Mouse (Mus musculus) midbrain, embryonic 16.5 days (tissue): ENCODE data around the gene Tbc1d30. TPM values are rescaled to one million over a fixed set of nuclear protein-coding genes. Genes with fewer than 3 reads are reported as not detected.

Source experiments
- ATAC-seq: fragments of 200-750 bp; cut with Nextera tagmentation; 2 replicates; pipeline ENCODE4 v1.8.0; 2017; ENCODE audit warnings: moderate TSS enrichment
- H3K27ac ChIP-seq: fragments of 300-500 bp; sonication (generic); 2 replicates; pipeline ENCODE4 v1.5.1; 2014; ENCODE audit warnings: mild to moderate bottlenecking, low read length, mixed read lengths
- H3K27me3 ChIP-seq: fragments of 300-500 bp; sonication (generic); 2 replicates; pipeline ENCODE4 v1.6.1; 2014; ENCODE audit warnings: low read depth, low read length, mixed read lengths; ENCODE audit not compliant: control insufficient read depth, insufficient read depth
- H3K36me3 ChIP-seq: fragments of 300-500 bp; sonication (generic); 2 replicates; pipeline ENCODE4 v1.6.1; 2014; ENCODE audit warnings: mild to moderate bottlenecking, low read length, moderate library complexity, mixed read lengths; ENCODE audit not compliant: control insufficient read depth, insufficient read depth
- H3K4me1 ChIP-seq: fragments of 300-500 bp; sonication (generic); 2 replicates; pipeline ENCODE4 v1.6.1; 2014; ENCODE audit warnings: mild to moderate bottlenecking, low read length, mixed read lengths; ENCODE audit not compliant: control insufficient read depth, insufficient read depth
- H3K4me2 ChIP-seq: fragments of 300-500 bp; sonication (generic); 2 replicates; pipeline ENCODE4 v1.6.1; 2014; ENCODE audit warnings: mild to moderate bottlenecking, low read length, mixed read lengths
- H3K4me3 ChIP-seq: fragments of 300-500 bp; sonication (generic); 2 replicates; pipeline ENCODE4 v1.5.1; 2014; ENCODE audit warnings: low read depth, mild to moderate bottlenecking, low read length, moderate library complexity, mixed read lengths
- H3K9ac ChIP-seq: fragments of 300-500 bp; sonication (generic); 2 replicates; pipeline ENCODE4 v1.6.1; 2014; ENCODE audit warnings: low read depth, low read length, mixed read lengths
- H3K9me3 ChIP-seq: fragments of 300-500 bp; sonication (generic); replicated peaks from 2 replicates; pipeline ENCODE4 v1.6.1; 2014; ENCODE audit warnings: mild to moderate bottlenecking, low read length, mixed read lengths; ENCODE audit not compliant: control insufficient read depth, poor library complexity, severe bottlenecking
- WGBS: fragments of 180-500 bp; shearing (Covaris S2); extraction: QIAGEN DNeasy Blood & Tissue Kit; methylation state at CpG from one replicate; pipeline ENCODE4 v1.1.7; 2014; 5-methylcytosine and 5-hydroxymethylcytosine counted together
- polyA plus RNA-seq: library from polyadenylated mRNA; unstranded; fragments of >200 nt; fragmentation: Nextera tagmentation; extraction: Ambion mirVana; gene quantifications from 2 replicates; pipeline ENCODE4 v1.2.1, GENCODE M21; 2015

Gene Tbc1d30
- polyA plus RNA-seq, 1 experiment from 2014 or later = 15.1 TPM

- 0% methylated on average over 64 of the region's 77 CpGs for WGBS
- peaks cover 22% of the 10 kb centered on the region for H3K4me1 ChIP-seq
Measured at GRCm38 (mm10) chr10:121310511-121311221, 40.4 kb downstream of the Tbc1d30 start.

GRCm38 (mm10) chr10:121309801-121310510 is 41.1 kb downstream of the Tbc1d30 start:
- H3K9ac ChIP-seq = peak overlapping the region; percentile 97
- peak overlapping the region; percentile 90 for H3K4me3 ChIP-seq
- H3K27ac ChIP-seq = peak overlapping the region; percentile 90
- no peaks in the 10 kb centered on the region; the same call in 1 of the 2 replicates for H3K27me3 ChIP-seq
- peak; percentile 43 for ATAC-seq
- H3K4me2 ChIP-seq = peak overlapping the region; percentile 76
- WGBS = under 1% methylated on average over 32 of the region's 32 CpGs
- H3K4me1 ChIP-seq = peaks cover 22% of the 10 kb centered on the region
- no peaks in the 10 kb centered on the region for H3K9me3 ChIP-seq
- no peaks in the 10 kb centered on the region for H3K36me3 ChIP-seq

More at GRCm38 (mm10) chr10:121310511-121311221, 40.4 kb downstream of the Tbc1d30 start:
- Histone ChIP-seq H3K9me3 (no peaks in the 10 kb centered on the region), H3K9ac (peak overlapping the region; percentile 97), H3K4me3 (peak overlapping the region; percentile 90), H3K27me3 (no peaks in the 10 kb centered on the region; the same call in 1 of the 2 replicates), H3K4me2 (peak overlapping the region; percentile 76), H3K27ac (peak overlapping the region; percentile 90), H3K36me3 (no peaks in the 10 kb centered on the region)
- ATAC-seq = peak; percentile 94

GRCm38 (mm10) chr10:121309123-121309655 is 41.9 kb downstream of the Tbc1d30 start:
- Histone ChIP-seq H3K4me2 (peak overlapping the region; percentile 76), H3K4me3 (peak overlapping the region; percentile 90), H3K36me3 (peaks cover 2% of the 10 kb centered on the region; the same call in 1 of the 2 replicates), H3K4me1 (peaks cover 22% of the 10 kb centered on the region), H3K27me3 (no peaks in the 10 kb centered on the region; the same call in 1 of the 2 replicates), H3K9ac (peak overlapping the region; percentile 97), H3K27ac (peak overlapping the region; percentile 61), H3K9me3 (no peaks in the 10 kb centered on the region)
- no peak for ATAC-seq
- 18% methylated on average over 11 of the region's 11 CpGs for WGBS

GRCm38 (mm10) chr10:121305441-121305840 is 45.6 kb downstream of the Tbc1d30 start:
- no peak overlapping the region for H3K4me2 ChIP-seq
- no peak for ATAC-seq
- no peak overlapping the region for H3K9ac ChIP-seq
- 36% methylated on average over 5 of the region's 5 CpGs for WGBS
- H3K4me1 ChIP-seq = peaks cover 16% of the 10 kb centered on the region
- no peak overlapping the region for H3K4me3 ChIP-seq
- no peaks in the 10 kb centered on the region for H3K9me3 ChIP-seq
- H3K27ac ChIP-seq = no peak overlapping the region
- H3K27me3 ChIP-seq = no peaks in the 10 kb centered on the region; the same call in 1 of the 2 replicates
- peaks cover 14% of the 10 kb centered on the region for H3K36me3 ChIP-seq

GRCm38 (mm10) chr10:121303559-121303958 is 47.5 kb downstream of the Tbc1d30 start:
- Histone ChIP-seq H3K9me3 (no peaks in the 10 kb centered on the region), H3K27ac (no peak overlapping the region), H3K27me3 (no peaks in the 10 kb centered on the region; the same call in 1 of the 2 replicates), H3K4me3 (no peak overlapping the region), H3K4me2 (no peak overlapping the region), H3K4me1 (peaks cover 8% of the 10 kb centered on the region), H3K9ac (no peak overlapping the region), H3K36me3 (peaks cover 16% of the 10 kb centered on the region)
- 73% methylated on average over 3 of the region's 3 CpGs for WGBS
- ATAC-seq = no peak

- H3K36me3 ChIP-seq = peaks cover 19% of the 10 kb centered on the region
- no peak overlapping the region for H3K4me3 ChIP-seq
- H3K27me3 ChIP-seq = no peaks in the 10 kb centered on the region
- peaks cover 2% of the 10 kb centered on the region; the same call in 1 of the 2 replicates for H3K4me1 ChIP-seq
- no peak overlapping the region for H3K9ac ChIP-seq
- H3K27ac ChIP-seq = no peak overlapping the region
- no peaks in the 10 kb centered on the region for H3K9me3 ChIP-seq
- 87% methylated on average over 14 of the region's 14 CpGs for WGBS
- H3K4me2 ChIP-seq = no peak overlapping the region
- ATAC-seq = no peak
Measured at GRCm38 (mm10) chr10:121301868-121302267, 49.2 kb downstream of the Tbc1d30 start.

- Histone ChIP-seq H3K9ac (no peak overlapping the region), H3K27ac (no peak overlapping the region), H3K27me3 (no peaks in the 10 kb centered on the region), H3K9me3 (no peaks in the 10 kb centered on the region), H3K4me1 (peaks cover 2% of the 10 kb centered on the region; the same call in 1 of the 2 replicates), H3K36me3 (peaks cover 24% of the 10 kb centered on the region), H3K4me3 (no peak overlapping the region), H3K4me2 (no peak overlapping the region)
- 87% methylated on average over 7 of the region's 7 CpGs for WGBS
- ATAC-seq = no peak
Measured at GRCm38 (mm10) chr10:121300659-121301058, 50.4 kb downstream of the Tbc1d30 start.

- 36% methylated on average over 25 of the region's 25 CpGs for WGBS
- ATAC-seq = peak; percentile 69; the same call in 1 of the 2 replicates
- Histone ChIP-seq H3K27me3 (0 out of 2 replicates have a peak, but pooled peaks cover 3% of the 10 kb centered on the region), H3K9me3 (no peaks in the 10 kb centered on the region), H3K9ac (peak overlapping the region; percentile 28; the same call in 1 of the 2 replicates), H3K27ac (no peak overlapping the region), H3K4me1 (peaks cover 2% of the 10 kb centered on the region; the same call in 1 of the 2 replicates), H3K4me2 (peak overlapping the region; percentile 27), H3K4me3 (no peak overlapping the region), H3K36me3 (peaks cover 25% of the 10 kb centered on the region)
Measured at GRCm38 (mm10) chr10:121297054-121297701, 53.9 kb downstream of the Tbc1d30 start.
